Mouse (Mus musculus) heart, embryonic 13.5 days (tissue): ENCODE measurements around the gene Robo3. TPM values are rescaled to one million over a fixed set of nuclear protein-coding genes. Genes with fewer than 3 reads are reported as not detected.

Experiments used
- ATAC-seq: fragments of 200-750 bp; cut with Nextera tagmentation; 2 replicates; pipeline ENCODE4 v1.8.0; 2017; ENCODE audit warnings: moderate TSS enrichment; ENCODE audit not compliant: insufficient number of reproducible peaks, low FRiP score, low TSS enrichment; ENCODE audit errors: extremely low read depth
- H3K27ac ChIP-seq: fragments of 300-500 bp; sonication (generic); replicated peaks from 2 replicates; pipeline ENCODE4 v1.5.1; 2015; ENCODE audit warnings: moderate library complexity, mild to moderate bottlenecking, inconsistent platforms
- H3K27me3 ChIP-seq: fragments of 300-500 bp; sonication (generic); replicated peaks from 2 replicates; pipeline ENCODE4 v1.6.1; 2015; ENCODE audit warnings: mild to moderate bottlenecking, inconsistent platforms
- H3K36me3 ChIP-seq: fragments of 300-500 bp; sonication (generic); 2 replicates; pipeline ENCODE4 v1.6.1; 2015; ENCODE audit warnings: mild to moderate bottlenecking, inconsistent platforms
- H3K4me1 ChIP-seq: fragments of 300-500 bp; sonication (generic); 2 replicates; pipeline ENCODE4 v1.6.1; 2015; ENCODE audit warnings: inconsistent platforms
- H3K4me2 ChIP-seq: fragments of 300-500 bp; sonication (generic); 2 replicates; pipeline ENCODE4 v1.6.1; 2015; ENCODE audit warnings: inconsistent platforms, mild to moderate bottlenecking, moderate library complexity
- H3K4me3 ChIP-seq: fragments of 300-500 bp; sonication (generic); 2 replicates; pipeline ENCODE4 v1.5.1; 2015; ENCODE audit warnings: moderate library complexity, mild to moderate bottlenecking, inconsistent platforms
- H3K9ac ChIP-seq: fragments of 300-500 bp; sonication (generic); 2 replicates; pipeline ENCODE4 v1.6.1; 2015; ENCODE audit warnings: inconsistent platforms, mild to moderate bottlenecking, moderate library complexity
- H3K9me3 ChIP-seq: fragments of 300-500 bp; sonication (generic); 2 replicates; pipeline ENCODE4 v1.6.1; 2016; ENCODE audit warnings: inconsistent platforms
- WGBS: fragments of 180-500 bp; shearing (Covaris S2); methylation state at CpG from one replicate; pipeline ENCODE4 v1.1.7; 2015; ENCODE audit warnings: mixed read lengths; 5-methylcytosine and 5-hydroxymethylcytosine counted together
- polyA plus RNA-seq: library from polyadenylated mRNA; unstranded; fragments of >200 nt; fragmentation: Nextera tagmentation; extraction: Ambion mirVana; gene quantifications from 2 replicates; pipeline ENCODE4 v1.2.1, GENCODE M21; 2015

The Robo3 gene
- polyA plus RNA-seq, 1 experiment from 2014 or later, result 0.17 TPM

GRCm38 (mm10) chr9:37400585-37400984 is 32.5 kb downstream of the Robo3 start:
- WGBS, result 45% methylated on average over 2 of the region's 2 CpGs
- H3K27ac ChIP-seq, result peak overlapping the region; percentile 54
- 0 out of 2 replicates have a peak, but pooled peaks have one; percentile 16 for ATAC-seq

GRCm38 (mm10) chr9:37393482-37394131 is 39.4 kb downstream of the Robo3 start:
- Histone ChIP-seq H3K27me3 (no peaks in the 10 kb centered on the region), H3K4me3 (no peak overlapping the region), H3K36me3 (no peaks in the 10 kb centered on the region), H3K4me1 (no peaks in the 10 kb centered on the region), H3K9me3 (no peaks in the 10 kb centered on the region), H3K27ac (no peak overlapping the region), H3K4me2 (no peak overlapping the region), H3K9ac (no peak overlapping the region)
- ATAC-seq, result no peak
- WGBS, result 67% methylated on average over 8 of the region's 8 CpGs

More at GRCm38 (mm10) chr9:37400585-37400984, 32.5 kb downstream of the Robo3 start:
- no peak overlapping the region for H3K9ac ChIP-seq
- H3K4me1 ChIP-seq, result no peaks in the 10 kb centered on the region
- no peaks in the 10 kb centered on the region for H3K36me3 ChIP-seq
- H3K27me3 ChIP-seq, result no peaks in the 10 kb centered on the region; the same call in 1 of the 2 replicates
- H3K4me2 ChIP-seq, result no peak overlapping the region
- no peaks in the 10 kb centered on the region for H3K9me3 ChIP-seq
- no peak overlapping the region for H3K4me3 ChIP-seq

GRCm38 (mm10) chr9:37392071-37392470 is 41.0 kb downstream of the Robo3 start:
- no peaks in the 10 kb centered on the region for H3K4me1 ChIP-seq
- ATAC-seq, result no peak
- H3K36me3 ChIP-seq, result no peaks in the 10 kb centered on the region
- H3K4me3 ChIP-seq, result no peak overlapping the region
- WGBS, result 61% methylated on average over 2 of the region's 2 CpGs
- no peak overlapping the region for H3K9ac ChIP-seq
- no peak overlapping the region for H3K4me2 ChIP-seq
- H3K27me3 ChIP-seq, result peaks cover 9% of the 10 kb centered on the region
- no peaks in the 10 kb centered on the region for H3K9me3 ChIP-seq
- no peak overlapping the region for H3K27ac ChIP-seq

- WGBS, result 53% methylated on average over 2 of the region's 2 CpGs
- no peaks in the 10 kb centered on the region for H3K4me1 ChIP-seq
- no peak for ATAC-seq
Measured at GRCm38 (mm10) chr9:37390891-37391290, 42.2 kb downstream of the Robo3 start.

GRCm38 (mm10) chr9:37384284-37385182 is 48.5 kb downstream of the Robo3 start:
- ATAC-seq, result no peak; the same call in 1 of the 2 replicates

More at GRCm38 (mm10) chr9:37390891-37391290, 42.2 kb downstream of the Robo3 start:
- Histone ChIP-seq H3K27me3 (peaks cover 17% of the 10 kb centered on the region), H3K4me2 (no peak overlapping the region), H3K27ac (no peak overlapping the region), H3K9ac (no peak overlapping the region), H3K36me3 (no peaks in the 10 kb centered on the region), H3K4me3 (no peak overlapping the region), H3K9me3 (no peaks in the 10 kb centered on the region)

GRCm38 (mm10) chr9:37383161-37383560 is 49.9 kb downstream of the Robo3 start:
- Histone ChIP-seq H3K4me2 (no peak overlapping the region), H3K36me3 (no peaks in the 10 kb centered on the region), H3K9me3 (no peaks in the 10 kb centered on the region), H3K4me1 (0 out of 2 replicates have a peak, but pooled peaks cover 5% of the 10 kb centered on the region), H3K27me3 (peaks cover 63% of the 10 kb centered on the region), H3K4me3 (no peak overlapping the region), H3K9ac (no peak overlapping the region), H3K27ac (no peak overlapping the region)
- 77% methylated on average over 6 of the region's 6 CpGs for WGBS
- no peak for ATAC-seq

More at GRCm38 (mm10) chr9:37384284-37385182, 48.5 kb downstream of the Robo3 start:
- H3K9me3 ChIP-seq, result no peaks in the 10 kb centered on the region
- 0 out of 2 replicates have a peak, but pooled peaks cover 5% of the 10 kb centered on the region for H3K4me1 ChIP-seq
- H3K9ac ChIP-seq, result peak overlapping the region; percentile 80
- peaks cover 63% of the 10 kb centered on the region for H3K27me3 ChIP-seq
- no peak overlapping the region for H3K27ac ChIP-seq
- H3K4me3 ChIP-seq, result peak overlapping the region; percentile 57
- 7% methylated on average over 54 of the region's 54 CpGs for WGBS
- peak overlapping the region; percentile 91 for H3K4me2 ChIP-seq
- H3K36me3 ChIP-seq, result no peaks in the 10 kb centered on the region

- Histone ChIP-seq H3K27me3 (0 out of 2 replicates have a peak, but pooled peaks cover 5% of the 10 kb centered on the region), H3K9ac (no peak overlapping the region), H3K4me2 (no peak overlapping the region), H3K4me1 (no peaks in the 10 kb centered on the region), H3K27ac (no peak overlapping the region), H3K36me3 (no peaks in the 10 kb centered on the region), H3K9me3 (no peaks in the 10 kb centered on the region), H3K4me3 (no peak overlapping the region)
- 81% methylated on average over 5 of the region's 5 CpGs for WGBS
- no peak for ATAC-seq
Measured at GRCm38 (mm10) chr9:37375718-37376117, 57.3 kb downstream of the Robo3 start.

GRCm38 (mm10) chr9:37371232-37371801 is 61.7 kb downstream of the Robo3 start:
- Histone ChIP-seq H3K4me2 (no peak overlapping the region), H3K36me3 (no peaks in the 10 kb centered on the region), H3K27ac (no peak overlapping the region), H3K4me3 (no peak overlapping the region), H3K4me1 (no peaks in the 10 kb centered on the region), H3K9ac (no peak overlapping the region), H3K9me3 (no peaks in the 10 kb centered on the region), H3K27me3 (no peaks in the 10 kb centered on the region)
- ATAC-seq, result no peak
- 79% methylated on average over 7 of the region's 7 CpGs for WGBS

GRCm38 (mm10) chr9:37368860-37369259 is 64.2 kb downstream of the Robo3 start:
- Histone ChIP-seq H3K4me2 (no peak overlapping the region), H3K36me3 (no peaks in the 10 kb centered on the region), H3K27ac (no peak overlapping the region), H3K27me3 (no peaks in the 10 kb centered on the region), H3K4me3 (no peak overlapping the region), H3K9ac (no peak overlapping the region), H3K9me3 (no peaks in the 10 kb centered on the region), H3K4me1 (no peaks in the 10 kb centered on the region)
- no peak for ATAC-seq
- WGBS, result 56% methylated on average over 8 of the region's 8 CpGs

- Histone ChIP-seq H3K9ac (no peak overlapping the region), H3K4me1 (no peaks in the 10 kb centered on the region), H3K27ac (no peak overlapping the region), H3K27me3 (no peaks in the 10 kb centered on the region), H3K36me3 (no peaks in the 10 kb centered on the region), H3K9me3 (no peaks in the 10 kb centered on the region), H3K4me2 (no peak overlapping the region), H3K4me3 (no peak overlapping the region)
- ATAC-seq, result no peak
- 65% methylated on average over 11 of the region's 11 CpGs for WGBS
Measured at GRCm38 (mm10) chr9:37368081-37368830, 64.8 kb downstream of the Robo3 start.
